Mouse (Mus musculus): ENCODE results near the gene 2700081O15Rik. TPM values are rescaled to one million over a fixed set of nuclear protein-coding genes. Genes with fewer than 3 reads are reported as not detected.

Gene 2700081O15Rik
- 0.07 TPM for polyA plus RNA-seq (2017; shearing (Covaris generic))

GRCm38 (mm10) chr19:7416834-7417735, at the start of gene 2700081O15Rik:
2700081O15Rik (plus strand) TSS chr19:7417625.

GRCm38 (mm10) chr19:7382903-7383865, 34.2 kb upstream of the 2700081O15Rik start, which contains the start of gene Spindoc:
Spindoc (minus strand) TSS chr19:7382994.

Other genes starting within 250 kb of the 2700081O15Rik start
- gene Otub1, start 211.3 kb upstream of the 2700081O15Rik start, polyA plus RNA-seq (2017; shearing (Covaris generic)): 80.2 TPM
- 485 TPM for gene Cox8a, start 200.0 kb upstream of the 2700081O15Rik start, polyA plus RNA-seq (2017; shearing (Covaris generic))
- gene Naa40, start 176.4 kb upstream of the 2700081O15Rik start, polyA plus RNA-seq (2017; shearing (Covaris generic)): 56.7 TPM
- gene Rcor2, start 150.3 kb upstream of the 2700081O15Rik start, polyA plus RNA-seq (2017; shearing (Covaris generic)): 0.43 TPM
- 97.8 TPM for gene Mark2, start 75.8 kb upstream of the 2700081O15Rik start, polyA plus RNA-seq (2017; shearing (Covaris generic))
- 7.8 TPM for gene Spindoc, start 34.6 kb upstream of the 2700081O15Rik start, polyA plus RNA-seq (2017; shearing (Covaris generic))
- 113 TPM for gene Rtn3, start 65.7 kb downstream of the 2700081O15Rik start, polyA plus RNA-seq (2017; shearing (Covaris generic))
- gene Atl3, start 76.4 kb downstream of the 2700081O15Rik start, polyA plus RNA-seq (2017; shearing (Covaris generic)): 19.7 TPM
- gene Pla2g16, start 139.8 kb downstream of the 2700081O15Rik start, polyA plus RNA-seq (2017; shearing (Covaris generic)): 111 TPM
- not detected for gene Lgals12, start 189.6 kb downstream of the 2700081O15Rik start, polyA plus RNA-seq (2017; shearing (Covaris generic))
- not detected for gene Hrasls5, start 194.9 kb downstream of the 2700081O15Rik start, polyA plus RNA-seq (2017; shearing (Covaris generic))

Data from inflammation-experienced regulatory T-cells, adult 16 weeks (primary cell).